Mouse (Mus musculus) kidney, postnatal 25 days (tissue): Measurements from ENCODE around the gene Hist1h2bq.
"Not testable (repeated sequence)": the region's sequence is repeated elsewhere in the genome, so short reads cannot be mapped to it uniquely, and the experiment has no call there.

ENCODE experiments used
- DNase-seq, 2 experiments: peaks; one replicate each; pipeline ENCODE4 v3.0.0; 2021; ENCODE audit warnings: mixed read lengths in 2 of 2

Hist1h2bq gene

GRCm38 (mm10) chr13:21810073-21810472, at the start of gene Hist1h2bq, which contains the start of gene Hist1h2ao:
TSS of gene Hist1h2bq (minus strand) at chr13:21810197.
TSS of gene Hist1h2ao (plus strand) at chr13:21810465.
- DNase-seq: not testable (repeated sequence)

- peak in 1 of 2 experiments; percentile 21 for DNase-seq
Measured at GRCm38 (mm10) chr13:21855698-21856162, 45.7 kb upstream of the Hist1h2bq start.

GRCm38 (mm10) chr13:21855146-21855545, 45.1 kb upstream of the Hist1h2bq start:
- DNase-seq: peak; percentile 57 to 69

- DNase-seq: peak in 1 of 2 experiments; percentile 21
Measured at GRCm38 (mm10) chr13:21852215-21852945, 42.4 kb upstream of the Hist1h2bq start.

GRCm38 (mm10) chr13:21850696-21851095, 40.7 kb upstream of the Hist1h2bq start:
- not testable (repeated sequence) for DNase-seq

GRCm38 (mm10) chr13:21847883-21848282, 37.9 kb upstream of the Hist1h2bq start:
- DNase-seq: no peak

- DNase-seq: not testable (repeated sequence)
Measured at GRCm38 (mm10) chr13:21846356-21846755, 36.4 kb upstream of the Hist1h2bq start.

- not testable (repeated sequence) for DNase-seq
Measured at GRCm38 (mm10) chr13:21840508-21840907, 30.5 kb upstream of the Hist1h2bq start.

GRCm38 (mm10) chr13:21833461-21833860, 23.5 kb upstream of the Hist1h2bq start, which contains the start of the genes Hist1h2ap and Hist1h2br:
TSS of gene Hist1h2ap (minus strand) at chr13:21833507.
TSS of gene Hist1h2br (plus strand) at chr13:21833743.
- DNase-seq: not testable (repeated sequence)

- peak in 1 of 2 experiments; percentile 21 for DNase-seq
Measured at GRCm38 (mm10) chr13:21831418-21832394, 21.7 kb upstream of the Hist1h2bq start, which contains the start of gene Hist1h4n. TSS of gene Hist1h4n (minus strand) at chr13:21832196.

GRCm38 (mm10) chr13:21830344-21830743, 20.3 kb upstream of the Hist1h2bq start:
- no peak for DNase-seq

GRCm38 (mm10) chr13:21828511-21828910, 18.5 kb upstream of the Hist1h2bq start:
- no peak for DNase-seq

GRCm38 (mm10) chr13:21820082-21820890, 10.3 kb upstream of the Hist1h2bq start:
- DNase-seq: not testable (repeated sequence)

- DNase-seq: not testable (repeated sequence)
Measured at GRCm38 (mm10) chr13:21812092-21812491, 2.1 kb upstream of the Hist1h2bq start.

GRCm38 (mm10) chr13:21811539-21811938, 1.5 kb upstream of the Hist1h2bq start, which contains the start of gene Hist1h4m:
TSS of gene Hist1h4m (plus strand) at chr13:21811746.
- DNase-seq: peak; percentile 44 to 46

GRCm38 (mm10) chr13:21811074-21811473, 1.1 kb upstream of the Hist1h2bq start:
- not testable (repeated sequence) for DNase-seq

- DNase-seq: not testable (repeated sequence)
Measured at GRCm38 (mm10) chr13:21803058-21803457, 6.9 kb downstream of the Hist1h2bq start.

- DNase-seq: not testable (repeated sequence)
Measured at GRCm38 (mm10) chr13:21797163-21797562, 12.8 kb downstream of the Hist1h2bq start.

- DNase-seq: no peak
Measured at GRCm38 (mm10) chr13:21795584-21795983, 14.4 kb downstream of the Hist1h2bq start.

GRCm38 (mm10) chr13:21790601-21791283, 19.3 kb downstream of the Hist1h2bq start:
- DNase-seq: no peak

GRCm38 (mm10) chr13:21789925-21790324, 20.1 kb downstream of the Hist1h2bq start:
- DNase-seq: no peak
